Mouse (Mus musculus) T-helper 1 cell (primary cell): ENCODE results near the gene Uhrf1.

ENCODE experiments used
- in situ Hi-C: fragments of 300-600 bp; cut with MboI, MseI; formaldehyde crosslinking; loops from one replicate; pipeline ENCODE4 v1.15.1; 2025; ENCODE audit warnings: high pct_unique_total_duplicates

Uhrf1 gene

DNA sequence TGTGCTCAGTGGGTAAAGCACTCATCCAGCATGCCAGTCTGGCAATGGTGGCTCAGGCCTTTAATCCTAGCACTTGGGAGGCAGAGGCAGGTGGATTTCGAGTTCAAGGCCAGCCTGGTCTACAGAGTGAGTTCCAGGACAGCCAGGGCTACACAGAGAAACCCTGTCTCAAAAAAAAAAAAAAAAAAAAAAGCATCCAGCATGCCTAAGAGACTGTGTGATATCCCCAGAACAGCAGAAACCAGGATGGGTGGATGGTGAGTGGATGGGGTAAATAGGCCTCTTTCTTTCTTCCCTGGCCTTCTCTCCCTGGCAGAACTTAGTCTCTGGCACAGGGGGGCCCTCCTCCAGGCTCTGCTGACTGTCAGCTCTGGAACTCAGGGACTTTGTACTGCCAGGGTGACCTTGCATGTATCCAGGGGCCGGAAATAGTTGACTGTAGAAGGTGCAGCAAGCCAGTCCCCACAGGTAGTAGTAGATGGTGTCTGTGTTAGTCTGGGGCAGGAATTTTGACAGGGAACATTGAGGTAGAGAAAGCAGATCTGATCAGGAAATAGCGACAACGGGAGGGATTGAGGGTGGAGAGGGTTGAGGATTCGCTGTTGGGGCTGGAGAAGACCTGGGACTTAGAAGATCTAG lies 27.2 kb upstream of the Uhrf1 start:
- in situ Hi-C loops, result loop anchor here (25.0 kb wide), 1 partner anchor 1011 kb away; the partner anchor contains the start of gene Vav1

DNA sequence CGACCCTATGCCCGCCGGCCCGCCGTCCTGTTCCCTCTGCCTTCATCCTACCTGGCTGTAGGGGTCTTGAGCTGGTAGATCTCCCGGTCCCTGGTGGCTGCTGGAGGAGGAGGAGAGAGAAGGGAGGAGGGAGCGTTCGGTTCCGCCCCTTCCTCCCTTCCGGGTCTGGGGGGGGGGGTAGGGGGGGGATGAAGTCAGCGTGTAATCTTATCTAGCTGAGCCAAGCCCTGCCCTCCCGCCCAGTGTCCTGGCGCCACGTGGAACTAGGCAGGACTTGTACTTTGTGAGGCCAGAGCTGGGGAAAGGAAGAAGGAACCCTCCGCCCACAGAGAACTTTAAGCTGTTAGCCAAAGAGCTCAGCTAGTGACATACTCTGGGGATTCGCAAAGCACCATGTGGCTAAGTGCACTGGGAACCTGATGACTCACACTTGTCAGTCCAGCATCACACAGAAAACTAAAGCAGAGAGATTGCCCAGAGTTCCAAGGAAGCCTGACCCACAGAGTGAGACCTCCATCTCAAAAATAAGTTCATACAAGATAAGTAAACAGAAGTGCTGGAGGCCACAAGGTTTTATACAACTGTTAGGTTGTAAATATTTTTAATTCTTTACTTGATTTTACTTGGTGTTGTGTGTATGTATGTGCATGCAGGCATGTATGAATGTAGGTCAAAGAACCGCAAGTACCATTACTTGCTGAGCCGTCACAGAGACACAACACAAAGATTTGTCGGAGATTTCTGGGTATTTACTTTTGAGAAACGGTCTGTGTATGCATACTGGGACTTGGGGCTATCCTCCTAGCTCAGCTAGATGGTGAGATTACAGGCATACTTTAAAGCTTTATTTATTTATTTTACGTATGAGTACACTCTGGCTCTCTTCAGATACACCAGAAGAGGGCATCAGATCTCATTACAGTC lies 26.2 kb upstream of the Uhrf1 start, which contains the start of gene Ticam1:
Gene Ticam1 (minus strand): TSS at position 144 of the 924 bp plus-strand sequence.
- in situ Hi-C loops, result loop anchor here (25.0 kb wide), 1 partner anchor 1010 kb away; the partner anchor contains the start of gene Vav1

DNA sequence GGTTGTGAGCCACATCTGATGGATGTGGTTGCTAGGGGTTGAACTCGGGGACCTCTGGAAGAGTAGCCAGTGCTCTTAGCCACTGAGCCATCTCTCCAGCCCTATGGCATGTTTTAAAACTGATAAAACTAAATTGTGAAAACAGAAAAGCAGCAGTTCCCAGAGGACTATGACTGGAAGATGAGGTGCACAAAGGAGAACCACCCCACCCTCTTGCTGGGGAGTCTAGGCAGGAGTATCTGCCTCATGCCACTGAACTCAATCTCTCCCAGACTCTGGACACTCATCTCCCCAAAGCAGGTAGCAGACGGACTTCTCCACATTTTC lies 25.6 kb upstream of the Uhrf1 start:
- in situ Hi-C loops, result loop anchor here (25.0 kb wide), 1 partner anchor 1010 kb away; the partner anchor contains the start of gene Vav1

DNA sequence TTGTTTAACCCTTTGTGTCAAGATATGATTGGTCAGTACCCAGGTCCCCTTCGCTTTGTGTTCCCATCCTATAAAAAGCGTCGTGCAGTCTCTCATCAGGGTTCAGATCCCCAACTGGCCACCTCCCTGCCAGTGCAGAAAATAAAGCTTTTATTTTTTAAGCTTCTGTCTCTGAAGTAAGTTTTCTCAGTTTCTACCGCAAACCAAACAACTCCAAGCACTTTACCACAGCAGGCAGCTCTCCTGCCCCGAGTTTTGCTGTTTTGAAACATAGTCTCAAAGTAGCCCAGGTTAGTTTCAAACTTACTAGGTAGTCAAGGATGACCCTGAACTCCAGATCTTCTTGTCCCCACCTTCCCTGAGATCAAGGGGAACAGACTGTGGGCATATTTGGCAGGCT lies 24.8 kb upstream of the Uhrf1 start:
- in situ Hi-C loops, result loop anchor here (25.0 kb wide), 1 partner anchor 1009 kb away; the partner anchor contains the start of gene Vav1

DNA sequence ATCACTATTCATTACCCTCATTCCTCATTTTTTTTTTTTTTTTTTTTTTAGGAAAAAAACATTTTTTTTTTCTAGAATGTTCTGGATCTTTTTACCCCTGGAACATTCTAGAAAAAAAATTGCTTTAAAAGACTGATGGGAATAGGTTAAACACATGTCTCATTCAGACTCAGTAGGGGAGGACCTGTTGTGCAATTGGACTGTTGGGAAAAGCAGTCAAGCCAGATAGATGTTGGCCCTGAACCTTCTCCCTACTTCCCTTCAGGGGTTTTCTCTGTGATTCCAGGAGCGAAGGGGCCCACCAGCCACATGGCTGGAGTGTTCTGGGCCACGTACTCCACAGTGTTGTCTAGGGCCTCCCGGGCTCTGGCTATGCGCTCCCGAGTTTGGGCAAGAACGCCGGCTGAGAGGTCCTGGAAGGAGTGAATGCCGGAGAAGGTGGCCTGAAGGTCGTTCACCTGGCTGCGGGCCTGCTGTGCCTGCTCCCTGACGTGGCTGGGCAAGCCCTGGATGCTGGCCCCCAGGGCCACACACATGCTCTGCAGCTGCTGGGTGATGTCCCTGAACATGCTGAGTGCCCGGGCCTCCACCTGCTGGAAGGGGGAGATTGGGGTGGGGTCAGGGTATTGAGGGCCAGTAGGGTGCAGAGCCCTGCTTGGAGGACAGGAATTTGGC lies 23.5 kb upstream of the Uhrf1 start:
- in situ Hi-C loops, result loop anchor here (25.0 kb wide), 1 partner anchor 1008 kb away; the partner anchor contains the start of gene Vav1

DNA sequence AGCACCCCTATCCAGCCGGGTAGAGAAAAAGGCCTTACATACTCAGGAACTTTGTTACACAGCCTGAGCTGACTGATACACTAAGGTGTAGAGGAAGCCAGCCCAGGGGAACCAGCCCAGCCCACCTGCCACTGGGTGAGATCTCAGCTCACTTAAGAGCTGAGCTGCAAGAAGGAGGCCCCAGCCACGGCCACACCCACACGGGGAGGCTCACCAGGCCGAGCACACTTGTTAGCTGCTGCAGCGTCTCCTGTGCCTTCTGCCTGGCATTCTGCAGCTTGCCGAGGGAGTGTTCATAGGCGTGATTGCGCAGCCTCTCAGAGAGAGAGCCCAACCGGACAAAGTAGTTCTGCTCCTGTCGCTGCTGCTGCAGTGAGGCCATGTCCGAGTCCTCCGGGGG lies 21.9 kb upstream of the Uhrf1 start:
- in situ Hi-C loops, result loop anchor here (25.0 kb wide), 1 partner anchor 1006 kb away; the partner anchor contains the start of gene Vav1

DNA sequence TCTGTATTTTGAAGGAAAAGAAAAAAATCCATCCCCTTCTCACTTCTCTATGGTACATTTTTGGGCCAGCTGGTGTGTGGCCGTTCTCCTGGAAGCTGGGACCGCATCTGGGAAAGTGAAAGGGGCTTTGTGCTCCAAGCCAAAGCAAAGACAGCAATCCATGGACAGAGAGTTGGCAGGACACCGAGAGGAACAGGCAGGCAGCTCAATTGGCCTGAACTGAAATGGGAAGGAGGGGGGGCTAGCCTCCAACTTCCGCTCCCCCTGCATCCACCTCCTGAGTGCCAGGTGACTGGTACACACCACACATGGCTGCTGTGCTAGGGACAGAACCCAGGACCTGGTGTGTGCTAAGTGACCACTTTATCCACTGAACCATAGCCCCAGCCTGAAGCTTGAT lies 20.3 kb upstream of the Uhrf1 start:
- in situ Hi-C loops, result loop anchor here (25.0 kb wide), 1 partner anchor 1004 kb away; the partner anchor contains the start of gene Vav1

DNA sequence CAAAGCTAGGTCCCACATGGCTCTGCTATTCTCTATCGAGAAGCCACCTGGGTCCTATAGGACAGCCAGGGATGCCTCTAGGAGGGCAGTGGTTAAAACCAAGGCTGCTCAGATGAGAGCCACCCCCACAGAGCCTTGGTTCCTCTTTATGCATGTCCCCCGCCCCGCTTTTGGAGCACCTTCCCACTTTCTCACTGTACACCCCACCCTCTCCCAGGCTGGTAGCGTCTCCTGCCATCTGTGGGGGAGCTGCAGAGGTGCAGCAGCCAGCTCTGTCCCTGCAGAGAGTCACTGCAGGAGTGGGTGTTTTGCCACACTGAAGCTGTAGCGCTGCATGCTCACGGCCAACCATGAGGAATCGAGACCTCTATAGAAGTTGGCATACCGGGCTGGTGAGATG lies 19.8 kb upstream of the Uhrf1 start:
- in situ Hi-C loops, result loop anchor here (25.0 kb wide), 1 partner anchor 1004 kb away; the partner anchor contains the start of gene Vav1

DNA sequence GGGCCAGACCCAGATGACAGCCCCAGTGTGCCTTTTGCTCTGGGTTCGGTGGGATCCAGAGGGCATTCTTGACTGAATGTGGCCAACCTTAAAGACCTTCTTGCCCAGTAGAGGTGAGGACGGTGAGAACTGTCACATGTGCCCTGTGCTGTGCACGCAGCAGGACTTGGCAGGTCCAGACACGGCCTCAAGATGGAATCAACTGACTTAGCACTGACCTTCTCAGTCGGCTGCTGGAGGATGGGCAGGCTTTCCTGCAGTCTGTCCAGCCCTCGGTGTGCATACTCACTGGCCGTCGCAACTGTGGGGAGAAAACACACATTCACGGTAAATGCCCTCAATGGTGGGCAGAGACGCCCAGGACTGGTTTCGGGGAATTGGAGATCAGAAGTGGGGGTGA lies 17.1 kb upstream of the Uhrf1 start:
- in situ Hi-C loops, result loop anchor here (25.0 kb wide), 1 partner anchor 1001 kb away; the partner anchor contains the start of gene Vav1

DNA sequence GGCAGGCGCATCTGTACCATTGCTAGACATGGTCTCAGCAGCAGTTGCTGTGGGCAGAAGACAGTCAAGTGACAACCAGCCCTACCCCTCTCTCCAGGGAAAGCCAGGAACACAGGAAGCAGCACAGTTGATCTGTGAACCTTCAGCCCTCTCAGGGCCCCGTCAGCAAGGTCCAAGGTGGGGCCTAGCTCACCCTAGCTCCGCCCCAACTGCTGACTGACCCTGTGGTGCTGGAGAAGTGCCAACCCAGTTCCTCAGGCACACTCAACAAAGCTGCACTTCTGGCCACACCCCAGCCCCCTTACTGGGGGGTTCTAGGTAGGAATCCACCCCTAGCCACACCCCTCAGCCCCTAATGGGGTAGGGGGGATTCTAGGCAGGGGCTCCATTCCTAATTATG lies 15.3 kb upstream of the Uhrf1 start:
- in situ Hi-C loops, result loop anchor here (25.0 kb wide), 1 partner anchor 999 kb away; the partner anchor contains the start of gene Vav1

DNA sequence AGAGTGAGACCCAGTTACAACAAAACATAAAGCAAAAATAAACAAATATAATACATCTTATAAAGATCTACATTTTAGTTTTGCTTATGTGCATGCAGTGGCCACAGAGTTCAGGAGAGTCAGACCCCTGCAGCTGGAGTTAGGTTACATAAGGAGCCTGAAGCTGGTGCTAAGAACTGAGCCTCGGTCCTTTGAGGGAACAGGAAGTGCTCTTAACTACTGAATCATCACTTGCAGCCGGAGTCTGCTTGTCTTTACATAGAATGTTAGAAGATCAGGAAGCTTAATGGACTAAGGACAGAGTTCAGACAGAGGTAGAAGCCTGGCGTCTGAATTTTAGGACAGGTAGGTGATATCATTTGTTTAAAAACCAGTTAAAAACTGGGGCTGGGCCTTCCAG lies 14.3 kb upstream of the Uhrf1 start:
- in situ Hi-C loops, result loop anchor here (25.0 kb wide), 1 partner anchor 998 kb away; the partner anchor contains the start of gene Vav1

DNA sequence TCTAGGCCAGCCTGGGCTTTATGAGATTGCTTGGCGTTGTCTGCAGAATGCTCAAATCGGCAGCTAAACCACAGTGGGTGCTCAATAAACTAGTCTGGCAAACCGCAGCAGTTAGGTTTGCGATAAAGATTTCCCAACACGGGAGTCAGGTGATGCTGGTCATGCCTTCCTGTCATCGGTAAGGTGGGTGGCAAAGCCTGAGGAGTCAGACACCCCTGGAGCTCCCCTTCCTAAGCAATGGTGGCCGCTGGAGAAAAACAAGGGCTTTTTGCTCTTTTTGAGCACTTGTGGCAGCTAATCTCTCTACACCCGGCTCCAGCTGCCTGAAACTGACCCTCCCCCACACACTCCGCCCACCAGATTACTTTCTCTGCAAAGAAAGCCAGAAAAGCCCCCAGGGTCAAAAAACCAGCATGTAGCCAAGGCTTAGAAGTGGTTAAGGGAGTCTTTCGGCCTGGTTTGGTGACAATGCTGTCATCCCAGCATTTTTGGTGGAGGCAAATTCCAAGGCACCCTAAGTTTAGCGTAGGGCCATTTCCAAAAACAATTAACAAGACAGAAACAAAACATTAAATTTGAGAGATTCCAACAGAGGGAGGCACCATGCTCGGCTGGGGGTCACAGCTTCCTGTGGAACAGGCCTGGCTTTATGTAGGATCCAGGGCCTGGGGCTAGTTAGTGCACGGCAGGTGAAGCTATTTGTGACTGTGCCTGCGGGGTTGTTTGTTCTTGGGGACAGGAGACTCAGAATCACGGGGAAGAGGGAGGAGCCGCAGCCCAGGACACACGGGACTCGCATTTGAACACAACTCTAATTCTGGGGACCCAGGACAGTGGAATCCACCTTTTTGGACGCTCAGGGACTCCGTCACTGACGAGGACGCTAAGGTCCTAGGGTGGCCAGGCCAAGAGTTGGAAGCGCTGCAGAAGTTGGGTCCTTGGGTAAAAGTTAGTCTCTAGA lies 13.5 kb upstream of the Uhrf1 start:
- in situ Hi-C loops, result loop anchor here (25.0 kb wide), 1 partner anchor 998 kb away; the partner anchor contains the start of gene Vav1

DNA sequence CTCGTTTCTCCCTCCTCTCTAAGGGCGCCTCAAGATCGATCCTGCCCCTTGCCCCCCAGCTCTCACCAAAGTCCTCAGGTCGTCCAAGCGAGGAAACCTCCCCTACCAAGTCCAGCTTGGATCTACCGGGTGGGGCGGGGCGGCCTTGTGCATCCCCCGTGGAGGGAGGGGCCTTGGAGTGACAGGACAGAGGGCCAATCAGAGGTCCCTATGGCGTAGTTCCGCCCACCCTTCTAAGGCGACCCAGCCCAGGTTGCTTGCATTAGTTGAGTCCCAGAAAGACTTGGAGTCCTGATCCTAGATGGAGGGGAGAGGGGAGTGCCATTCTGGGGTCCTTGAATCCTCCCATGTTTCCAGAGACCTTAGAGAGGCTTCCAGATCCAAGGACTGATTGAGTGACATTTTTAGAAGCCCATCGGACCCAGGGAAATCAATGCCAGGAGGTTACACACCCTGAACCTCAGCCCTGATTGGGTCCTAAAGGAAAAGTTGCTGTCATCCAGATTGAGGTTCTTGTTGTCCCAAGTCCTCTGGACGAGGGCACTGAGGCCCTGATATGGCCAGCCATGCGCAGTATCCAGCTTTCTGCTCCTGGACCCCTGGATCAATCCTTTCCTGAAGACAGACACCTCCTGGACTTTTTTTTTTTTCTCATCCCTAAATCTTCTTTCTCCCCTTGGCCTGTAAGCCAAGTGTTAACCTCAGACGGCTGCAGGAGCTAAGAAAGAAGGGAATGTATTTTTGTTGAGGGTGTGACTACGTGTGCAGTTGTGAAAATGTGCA lies 12.5 kb upstream of the Uhrf1 start:
- in situ Hi-C loops, result loop anchor here (25.0 kb wide), 1 partner anchor 997 kb away; the partner anchor contains the start of gene Vav1

DNA sequence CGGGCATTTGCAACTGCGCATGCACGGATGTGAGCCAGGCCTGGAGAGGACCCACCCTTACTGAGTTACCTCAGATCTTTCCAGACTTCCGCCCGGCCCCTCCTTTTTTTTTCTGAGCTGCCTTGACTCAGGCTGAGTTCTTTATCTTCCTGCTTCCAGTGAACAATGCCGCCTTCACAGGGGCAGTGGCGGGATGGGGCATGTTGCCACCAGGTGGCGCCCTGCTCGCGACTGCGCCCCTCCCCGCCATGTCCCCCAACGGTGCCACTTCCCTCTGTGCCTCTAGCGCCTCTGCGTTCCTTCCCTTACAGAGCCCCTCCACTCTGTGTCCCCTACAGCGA lies 12.0 kb upstream of the Uhrf1 start:
- in situ Hi-C loops, result loop anchor here (25.0 kb wide), 1 partner anchor 996 kb away; the partner anchor contains the start of gene Vav1

DNA sequence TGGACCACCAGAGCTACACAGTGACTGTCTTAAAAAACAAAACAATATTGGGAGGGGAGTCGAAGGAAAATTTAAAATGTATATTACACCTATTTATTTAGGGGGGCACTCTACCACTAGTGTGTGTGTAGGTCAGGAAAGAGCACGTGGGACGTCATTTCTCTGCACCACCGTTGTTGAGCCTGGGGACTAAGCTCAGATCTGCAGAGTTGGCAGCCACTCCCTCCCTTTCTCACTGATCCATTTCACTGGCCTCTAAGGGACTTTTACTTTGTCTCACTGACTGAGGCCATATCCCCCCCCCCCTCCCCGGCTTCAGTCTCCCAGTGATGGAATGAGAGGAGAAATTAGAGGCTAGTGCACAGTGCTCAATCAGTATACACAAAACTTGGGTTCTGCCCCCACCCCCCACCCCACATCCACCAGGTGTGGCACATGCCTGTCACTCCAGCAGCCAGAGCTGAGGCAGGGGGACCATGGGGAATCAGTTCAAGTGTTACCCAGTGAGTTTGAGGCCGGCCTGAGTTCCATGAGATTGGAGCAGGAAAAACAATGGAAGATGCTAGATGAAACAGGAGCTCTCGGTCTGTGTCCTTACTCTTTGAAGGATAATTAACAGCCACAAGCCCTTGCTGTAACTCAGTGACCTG lies 11.2 kb upstream of the Uhrf1 start:
- in situ Hi-C loops, result loop anchor here (25.0 kb wide), 1 partner anchor 995 kb away; the partner anchor contains the start of gene Vav1

DNA sequence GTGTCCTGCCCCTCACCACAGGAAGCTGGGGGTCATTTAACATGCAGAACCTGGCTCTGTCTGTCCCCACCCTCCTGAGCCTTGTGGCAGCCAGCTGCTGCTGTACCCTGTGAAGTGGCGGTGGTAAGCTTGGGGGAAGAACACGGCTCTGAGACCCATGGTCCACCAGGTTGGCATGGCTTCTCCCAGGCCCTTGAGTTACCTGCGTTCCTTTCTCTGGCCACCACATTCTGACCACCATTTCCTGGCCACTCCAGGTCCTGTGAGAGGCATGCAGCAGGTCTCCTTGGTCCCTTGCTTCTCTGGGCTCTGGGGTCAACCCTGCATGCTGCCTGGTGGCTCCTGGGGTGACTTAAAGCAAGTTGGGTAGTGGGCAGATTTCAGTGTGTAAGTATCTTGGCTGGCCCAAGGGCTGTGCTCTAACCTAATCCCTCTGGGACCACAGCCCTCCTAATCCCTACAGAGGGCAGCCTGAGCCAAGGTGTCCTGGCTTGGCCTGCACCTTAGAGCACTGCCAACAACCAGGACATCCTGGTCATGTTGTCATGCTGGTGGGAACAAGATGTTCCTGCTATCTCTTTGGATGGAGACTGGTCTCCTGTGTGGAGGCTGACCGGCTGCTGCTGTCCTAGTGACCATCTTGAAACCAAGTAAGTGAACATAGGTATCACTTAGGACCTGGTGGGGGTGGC lies 10.4 kb upstream of the Uhrf1 start, which contains the start of gene Plin3:
Gene Plin3 (minus strand): TSS at position 343 of the 692 bp plus-strand sequence.
- in situ Hi-C loops, result loop anchor here (25.0 kb wide), 1 partner anchor 995 kb away; the partner anchor contains the start of gene Vav1

DNA sequence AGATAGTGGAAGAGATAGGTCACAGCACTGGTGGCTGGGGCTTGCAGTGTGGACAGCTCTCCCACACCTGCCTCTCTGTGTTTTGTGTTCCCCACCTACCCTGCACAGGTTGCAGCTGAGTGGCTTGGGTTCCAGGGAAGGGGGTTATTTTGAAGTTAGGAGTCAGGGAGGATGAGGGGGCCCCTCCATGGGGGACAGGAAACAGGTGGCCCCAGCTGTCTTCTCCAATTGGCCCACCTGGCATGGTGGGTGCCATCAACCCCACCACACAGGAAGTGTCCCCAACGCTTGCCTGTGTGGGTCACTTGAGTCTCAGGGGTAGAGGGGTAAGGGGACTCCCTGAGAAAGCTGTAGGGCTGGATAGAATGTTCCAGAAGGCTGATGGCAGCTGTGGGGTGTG lies 9.8 kb upstream of the Uhrf1 start:
- in situ Hi-C loops, result loop anchor here (25.0 kb wide), 1 partner anchor 994 kb away; the partner anchor contains the start of gene Vav1

DNA sequence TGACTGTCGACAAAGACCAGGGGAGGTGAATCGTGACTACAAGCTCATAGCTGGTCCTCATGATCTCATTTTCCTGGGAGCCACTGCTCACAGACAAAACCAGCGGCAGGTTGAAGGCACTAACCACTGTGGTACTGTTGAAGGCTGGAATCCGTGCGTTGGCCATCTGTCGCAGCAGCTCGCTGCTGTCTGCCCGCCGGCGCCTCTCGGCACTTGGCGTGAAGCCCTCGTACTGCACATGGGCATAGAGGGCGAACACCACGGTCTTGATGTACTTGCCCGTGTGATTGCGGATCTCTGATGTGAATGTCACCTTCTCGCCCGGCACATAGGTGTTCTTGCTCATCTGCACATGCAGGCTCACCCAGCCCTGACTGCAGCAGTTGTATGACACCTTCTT lies 8.9 kb upstream of the Uhrf1 start:
- in situ Hi-C loops, result loop anchor here (25.0 kb wide), 1 partner anchor 993 kb away; the partner anchor contains the start of gene Vav1
